Mouse (Mus musculus): ENCODE results near the gene Etnk1.

- no peak for TF ChIP-seq POLR2A (IDR thresholded peaks at IDR 0.05; ENCODE audit: borderline replicate concordance, extremely low read depth, low read depth, low read length)
- TF ChIP-seq CTCF (IDR thresholded peaks at IDR 0.05; ENCODE audit: insufficient read depth, low read length) = no peak
Measured at GRCm38 (mm10) chr6:143129952-143130351, 37.1 kb upstream of the Etnk1 start.
